Mouse (Mus musculus) cerebellum, postnatal 36 days (tissue): Measurements from ENCODE around the gene Rgs7.

Experiments used
- DNase-seq, 2 experiments: peaks; one replicate each; pipeline ENCODE4 v3.0.0; 2021 to 2022; ENCODE audit warnings: mixed read lengths in 2 of 2

Rgs7 gene

GRCm38 (mm10) chr1:175025781-175026309 lies 466.5 kb downstream of the Rgs7 start:
- no peak for DNase-seq

DNA sequence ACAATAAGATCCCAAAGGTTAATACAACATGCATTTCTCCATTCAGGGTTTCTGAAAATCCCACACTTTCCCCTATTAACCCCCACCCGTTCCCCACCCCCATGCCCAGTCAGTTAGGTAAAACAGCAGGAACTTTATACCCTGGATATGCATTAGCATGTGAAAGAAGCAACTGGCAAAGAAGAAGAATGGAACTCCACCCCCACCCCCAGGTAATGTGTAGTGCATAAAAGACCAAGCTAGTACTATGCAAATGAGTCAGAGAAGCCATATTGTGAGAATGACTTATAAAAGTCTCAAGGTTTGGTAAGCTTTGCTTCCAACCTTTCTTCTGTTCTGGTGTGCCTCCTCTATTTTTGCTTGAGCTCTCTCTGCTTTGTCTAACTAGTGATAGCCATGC lies 468.2 kb downstream of the Rgs7 start:
- DNase-seq = no peak
